Mouse (Mus musculus) ES-E14 (cell line): Measurements from ENCODE around the gene Ifitm5.

Source experiments
- CHD2 ChIP-seq: IDR thresholded peaks from 2 replicates; pipeline ENCODE4 v1.6.1; 2014; ENCODE audit warnings: mild to moderate bottlenecking, low read depth, low read length, inconsistent platforms
- HCFC1 ChIP-seq: IDR thresholded peaks from 2 replicates; pipeline ENCODE4 v1.6.1; 2012; ENCODE audit warnings: low read length, inconsistent platforms, borderline replicate concordance; ENCODE audit not compliant: insufficient read depth
- MAFK ChIP-seq: IDR thresholded peaks from 2 replicates; pipeline ENCODE4 v1.6.1; 2014; ENCODE audit warnings: mild to moderate bottlenecking, low read depth, low read length, inconsistent platforms; ENCODE audit not compliant: insufficient read depth

GRCm38 (mm10) chr7:140899121-140899520 is 51.0 kb downstream of the Ifitm5 start:
- TF ChIP-seq CHD2 (no peak), HCFC1 (no peak), MAFK (no peak)
